Comparison of ENCODE assay signal across 22 mouse cellular contexts in genomic region chr2:92257372-92257956, GRCm38 (mm10).
DNase-seq lines count a peak whose midpoint lies in the region; ATAC-seq and TF ChIP-seq lines count a peak whose summit lies in the region.
"Had no signal": no experiment of that assay in that cellular context is flagged by ENCODE, and none has a peak within 500 bp of the region (broad histone marks: within the 10 kb centered on the region; RNA-seq: fewer than 3 reads in every experiment).

No protein-coding gene starts in this region.

- WGBS in embryonic facial prominence, embryonic 15.5 days = 35% methylated on average over 4 of the region's 4 CpGs

- peak; percentile 37 to 61 for DNase-seq in cerebellum, postnatal 10 days
- DNase-seq in cerebellum, adult 11-12 months = no peak
- peak; percentile 19 for DNase-seq in heart, adult 8-10 months (ENCODE audit: low spot score)
- DNase-seq in heart, postnatal 36 days = no peak
- DNase-seq in MEL (ENCODE audit: low read depth, low spot score) = peak; percentile 19
- no peak for DNase-seq in thymus, postnatal 10 days (ENCODE audit: low spot score in 2 of 2)
- DNase-seq in ovary, adult 18-20 months (ENCODE audit: low spot score) = no peak
- DNase-seq: adrenal gland, postnatal 36 days; B cell, adult 2 months; gastrocnemius, adult 2 months; kidney, postnatal 14 days; thymus, postnatal 4 days had no signal

- no peaks in the 10 kb centered on the region for H3K27me3 ChIP-seq in MEL (ENCODE audit: control insufficient read depth in 1 of 2, insufficient read depth in 2 of 2, low read length in 2 of 2)
- H3K27me3 ChIP-seq in embryonic facial prominence, embryonic 15.5 days = no peaks in the 10 kb centered on the region
- H3K27me3 ChIP-seq: hindbrain, embryonic 13.5 days; limb, embryonic 12.5 days; liver, embryonic 15.5 days; midbrain, embryonic 15.5 days; neural tube, embryonic 12.5 days had no signal

- intact Hi-C loops in heart, postnatal 36 days (cut with DNase I) = no loop called here

- no peak overlapping the region for H3K4me2 ChIP-seq in embryonic facial prominence, embryonic 15.5 days (replicated peaks)
- H3K4me2 ChIP-seq: hindbrain, embryonic 13.5 days; limb, embryonic 12.5 days; liver, embryonic 15.5 days; midbrain, embryonic 15.5 days; neural tube, embryonic 12.5 days had no signal

- H3K36me3 ChIP-seq in MEL (ENCODE audit: control insufficient read depth in 1 of 2, insufficient read depth in 2 of 2, low read length in 2 of 2) = peaks cover 0 to 37% of the 10 kb centered on the region in 2 experiments; a peak in 2 of 4 replicates
- H3K36me3 ChIP-seq in embryonic facial prominence, embryonic 15.5 days = peaks cover 9% of the 10 kb centered on the region
- H3K36me3 ChIP-seq: liver, embryonic 15.5 days; midbrain, embryonic 15.5 days had no signal

- ATAC-seq in embryonic facial prominence, embryonic 15.5 days (ENCODE audit: insufficient number of reproducible peaks, low FRiP score, low TSS enrichment, low read depth) = no peak
- ATAC-seq: intestine, embryonic 16.5 days; midbrain, embryonic 15.5 days had no signal

- H3K9ac ChIP-seq in MEL (ENCODE audit: control insufficient read depth, low read depth, low read length, poor library complexity, severe bottlenecking) = no peak overlapping the region
- no peak overlapping the region for H3K9ac ChIP-seq in embryonic facial prominence, embryonic 15.5 days
- H3K9ac ChIP-seq: hindbrain, embryonic 13.5 days; limb, embryonic 12.5 days; liver, embryonic 15.5 days; midbrain, embryonic 15.5 days; neural tube, embryonic 12.5 days had no signal

- no peak for TF ChIP-seq POLR2A in MEL (IDR thresholded peaks at IDR 0.05; ENCODE audit: control insufficient read depth in 1 of 2, insufficient read depth in 1 of 2, low read depth in 1 of 2, low read length in 2 of 2, poor library complexity in 1 of 2)

- no peaks in the 10 kb centered on the region for H3K79me2 ChIP-seq in MEL (ENCODE audit: control insufficient read depth, insufficient read depth, low read length, poor library complexity)

- no peak overlapping the region for H3K4me3 ChIP-seq in MEL (ENCODE audit: control insufficient read depth in 1 of 2, insufficient read depth in 1 of 2, low read depth in 2 of 2, low read length in 2 of 2)
- H3K4me3 ChIP-seq in embryonic facial prominence, embryonic 15.5 days (replicated peaks) = no peak overlapping the region
- H3K4me3 ChIP-seq: forebrain, embryonic 10.5 days; gastrocnemius, adult 2 months; heart, embryonic 10.5 days; hindbrain, embryonic 13.5 days; limb, embryonic 12.5 days; liver, embryonic 15.5 days; midbrain, embryonic 15.5 days; neural tube, embryonic 12.5 days had no signal

- no peak for TF ChIP-seq RAD21 in MEL (IDR thresholded peaks at IDR 0.05; ENCODE audit: low read depth, low read length)

- TF ChIP-seq CTCF in MEL (IDR thresholded peaks at IDR 0.05 in 2 of 3, conservative IDR thresholded peaks at IDR 0.05 in 1 of 3; ENCODE audit: control insufficient read depth in 1 of 3, insufficient read depth in 1 of 3, low read depth in 2 of 3, low read length in 3 of 3, poor library complexity in 1 of 3, severe bottlenecking in 1 of 3) = no peak

- TF ChIP-seq EP300 in MEL (IDR thresholded peaks at IDR 0.05; ENCODE audit: low read depth in 1 of 2, low read length in 2 of 2) = no peak

- peaks cover 13 to 31% of the 10 kb centered on the region in 2 experiments for H3K4me1 ChIP-seq in MEL (ENCODE audit: control insufficient read depth in 1 of 2, insufficient read depth in 2 of 2, low read length in 2 of 2)
- H3K4me1 ChIP-seq in embryonic facial prominence, embryonic 15.5 days = no peaks in the 10 kb centered on the region
- H3K4me1 ChIP-seq: limb, embryonic 12.5 days; midbrain, embryonic 15.5 days; neural tube, embryonic 12.5 days had no signal

- H3K9me3 ChIP-seq in MEL (replicated peaks; ENCODE audit: insufficient read depth, low read length) = no peaks in the 10 kb centered on the region
- H3K9me3 ChIP-seq in embryonic facial prominence, embryonic 15.5 days (replicated peaks) = no peaks in the 10 kb centered on the region
- H3K9me3 ChIP-seq: forebrain, embryonic 10.5 days; heart, embryonic 10.5 days; hindbrain, embryonic 13.5 days; limb, embryonic 12.5 days; liver, embryonic 15.5 days; midbrain, embryonic 15.5 days; neural tube, embryonic 12.5 days had no signal

- H3K27ac ChIP-seq in MEL (ENCODE audit: control insufficient read depth, low read depth, low read length) = no peak overlapping the region
- H3K27ac ChIP-seq in embryonic facial prominence, embryonic 15.5 days (replicated peaks) = 0 out of 2 replicates have a peak overlapping the region, but pooled peaks have one; percentile 11
- H3K27ac ChIP-seq: forebrain, embryonic 10.5 days; gastrocnemius, adult 2 months; heart, embryonic 10.5 days; hindbrain, embryonic 13.5 days; limb, embryonic 12.5 days; liver, embryonic 15.5 days; midbrain, embryonic 15.5 days; neural tube, embryonic 12.5 days; stomach, postnatal 0 days had no signal

TF ChIP-seq in MEL, 35 proteins besides CTCF, POLR2A, EP300 and RAD21:
- no peak for TF ChIP-seq TBP (IDR thresholded peaks at IDR 0.05; ENCODE audit: low read depth, low read length)
- TF ChIP-seq SIN3A (IDR thresholded peaks at IDR 0.05; ENCODE audit: low read length) = no peak
- no peak for TF ChIP-seq ELF1 (IDR thresholded peaks at IDR 0.05; ENCODE audit: low read depth, low read length)
- no peak for TF ChIP-seq MAZ (IDR thresholded peaks at IDR 0.05; ENCODE audit: low read depth, low read length)
- TF ChIP-seq UBTF (IDR thresholded peaks at IDR 0.05; ENCODE audit: borderline replicate concordance, insufficient read depth, low read depth, low read length) = no peak
- TF ChIP-seq USF1 (IDR thresholded peaks at IDR 0.05; ENCODE audit: low read depth, low read length) = peak; percentile 14; the same call in 1 of the 2 replicates
TF ChIP-seq in MEL: peak in this region for 1.

Comparison
In these comparisons a context has a peak if more than half of its experiments do, and no peak if none do; other contexts are left out.
1. DNase-seq: peak in cerebellum, postnatal 10 days (2 of 2), heart, adult 8-10 months (single experiment) and MEL (single experiment); none in cerebellum, adult 11-12 months (single experiment), heart, postnatal 36 days (0 of 2), thymus, postnatal 10 days (0 of 2) and ovary, adult 18-20 months (single experiment).